9 mouse cellular contexts compared by ENCODE assay signal in the genomic region with DNA sequence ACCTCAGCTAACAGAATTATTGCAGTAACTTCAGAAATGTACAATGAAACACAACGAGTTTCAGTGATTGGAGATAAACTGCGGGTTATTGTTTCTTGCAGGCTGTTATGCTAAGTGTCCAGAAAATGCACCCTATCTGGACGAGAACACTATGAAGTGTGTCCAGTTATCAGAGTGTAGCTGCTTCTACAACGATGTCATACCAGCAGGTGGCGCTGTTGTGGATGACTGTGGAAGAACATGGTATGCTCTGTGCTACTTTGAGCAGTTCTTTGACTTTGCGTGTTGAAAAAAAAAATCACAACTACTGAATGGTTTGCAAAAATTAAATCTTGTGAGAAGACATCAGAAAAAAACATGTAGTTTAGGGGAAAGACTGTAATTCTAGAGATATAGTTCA.
DNase-seq lines count a peak whose midpoint lies in the region; ATAC-seq lines count a peak whose summit lies in the region.
"Had no signal": no experiment of that assay in that cellular context is flagged by ENCODE, and none has a peak within 500 bp of the region (broad histone marks: within the 10 kb centered on the region; RNA-seq: fewer than 3 reads in every experiment).

No protein-coding gene starts in this region.

- H3K9ac ChIP-seq in heart, embryonic 11.5 days (ENCODE audit: low read depth, low read length): no peak overlapping the region
- H3K9ac ChIP-seq in midbrain, embryonic 11.5 days (ENCODE audit: low read length): no peak overlapping the region
- no peak overlapping the region for H3K9ac ChIP-seq in midbrain, embryonic 15.5 days
- H3K9ac ChIP-seq: neural tube, embryonic 13.5 days had no signal

- no peak overlapping the region for H3K27ac ChIP-seq in heart, embryonic 11.5 days (ENCODE audit: low read depth, low read length)
- H3K27ac ChIP-seq in midbrain, embryonic 11.5 days (ENCODE audit: low read depth, low read length): no peak overlapping the region
- H3K27ac ChIP-seq in midbrain, embryonic 15.5 days: no peak overlapping the region
- H3K27ac ChIP-seq: neural tube, embryonic 13.5 days had no signal

- 62% methylated on average over 6 of the region's 6 CpGs for WGBS in heart, embryonic 11.5 days (ENCODE audit: insufficient replicate concordance)
- 64% methylated on average over 6 of the region's 6 CpGs for WGBS in midbrain, embryonic 11.5 days
- WGBS in midbrain, embryonic 15.5 days: 70% methylated on average over 6 of the region's 6 CpGs

- no peaks in the 10 kb centered on the region for H3K36me3 ChIP-seq in heart, embryonic 11.5 days (ENCODE audit: control insufficient read depth, insufficient read depth, low read length)
- H3K36me3 ChIP-seq in midbrain, embryonic 11.5 days (ENCODE audit: control insufficient read depth, insufficient read depth, low read length): no peaks in the 10 kb centered on the region
- H3K36me3 ChIP-seq in midbrain, embryonic 15.5 days (replicated peaks): no peaks in the 10 kb centered on the region
- H3K36me3 ChIP-seq: neural tube, embryonic 13.5 days had no signal

- ATAC-seq in heart, embryonic 11.5 days (replicated peaks; ENCODE audit: insufficient number of reproducible peaks, low FRiP score, low TSS enrichment): no peak
- ATAC-seq in midbrain, embryonic 11.5 days (ENCODE audit: low FRiP score): no peak
- ATAC-seq in midbrain, embryonic 15.5 days (replicated peaks): no peak

- DNase-seq in heart, postnatal 14 days: peak; percentile 4 to 9
- DNase-seq in midbrain, embryonic 11.5 days (ENCODE audit: low spot score, missing footprints): peak; percentile 90
- DNase-seq in adrenal gland, postnatal 10 days: peak; percentile 37
- peak; percentile 23 for DNase-seq in mesoderm, embryonic 11.5 days (ENCODE audit: low read depth, low spot score)
- DNase-seq in ovary, postnatal 14 days (ENCODE audit: low spot score): no peak
- DNase-seq in heart, adult 11 months: no peak

- no peaks in the 10 kb centered on the region for H3K27me3 ChIP-seq in heart, embryonic 11.5 days (ENCODE audit: control insufficient read depth, insufficient read depth, low read length)
- no peaks in the 10 kb centered on the region for H3K27me3 ChIP-seq in midbrain, embryonic 11.5 days (ENCODE audit: control insufficient read depth, insufficient read depth, low read length)
- no peaks in the 10 kb centered on the region for H3K27me3 ChIP-seq in midbrain, embryonic 15.5 days (replicated peaks)
- H3K27me3 ChIP-seq: neural tube, embryonic 13.5 days had no signal

- no peaks in the 10 kb centered on the region for H3K4me1 ChIP-seq in heart, embryonic 11.5 days (ENCODE audit: control insufficient read depth, insufficient read depth, low read length)
- H3K4me1 ChIP-seq in midbrain, embryonic 11.5 days (ENCODE audit: control insufficient read depth, insufficient read depth, low read length): no peaks in the 10 kb centered on the region
- no peaks in the 10 kb centered on the region for H3K4me1 ChIP-seq in midbrain, embryonic 15.5 days
- H3K4me1 ChIP-seq: neural tube, embryonic 13.5 days had no signal

- H3K4me2 ChIP-seq in heart, embryonic 11.5 days: no peak overlapping the region
- no peak overlapping the region for H3K4me2 ChIP-seq in midbrain, embryonic 11.5 days
- H3K4me2 ChIP-seq in midbrain, embryonic 15.5 days: no peak overlapping the region
- H3K4me2 ChIP-seq: neural tube, embryonic 13.5 days had no signal

- no peaks in the 10 kb centered on the region for H3K9me3 ChIP-seq in heart, embryonic 11.5 days (replicated peaks; ENCODE audit: control insufficient read depth, low read length)
- no peaks in the 10 kb centered on the region for H3K9me3 ChIP-seq in midbrain, embryonic 11.5 days (ENCODE audit: control insufficient read depth, low read length)
- no peaks in the 10 kb centered on the region for H3K9me3 ChIP-seq in midbrain, embryonic 15.5 days
- H3K9me3 ChIP-seq: neural tube, embryonic 13.5 days had no signal

- no peak overlapping the region for H3K4me3 ChIP-seq in heart, embryonic 11.5 days (ENCODE audit: low read depth, low read length)
- no peak overlapping the region for H3K4me3 ChIP-seq in midbrain, embryonic 11.5 days (ENCODE audit: low read depth, low read length)
- H3K4me3 ChIP-seq in midbrain, embryonic 15.5 days: no peak overlapping the region
- H3K4me3 ChIP-seq: neural tube, embryonic 13.5 days had no signal

- intact Hi-C loops in heart, postnatal 14 days (cut with DNase I): no loop called here

Comparison
In these comparisons a context has a peak if more than half of its experiments do, and no peak if none do; other contexts are left out.
1. DNase-seq: peak in heart, postnatal 14 days (2 of 2), midbrain, embryonic 11.5 days (single experiment), adrenal gland, postnatal 10 days (single experiment) and mesoderm, embryonic 11.5 days (single experiment); none in ovary, postnatal 14 days (single experiment) and heart, adult 11 months (single experiment).